Mouse (Mus musculus) neural tube, embryonic 13.5 days (tissue): ENCODE data around the gene Ppip5k2. TPM values are rescaled to one million over a fixed set of nuclear protein-coding genes. Genes with fewer than 3 reads are reported as not detected.

ENCODE experiments used
- ATAC-seq: fragments of 200-750 bp; cut with Nextera tagmentation; 2 replicates; pipeline ENCODE4 v1.8.0; 2017; ENCODE audit warnings: low read depth, mild to moderate bottlenecking, moderate TSS enrichment, moderate library complexity
- H3K27ac ChIP-seq: fragments of 300-500 bp; sonication (generic); replicated peaks from 2 replicates; pipeline ENCODE4 v1.5.1; 2015; ENCODE audit warnings: moderate library complexity, mild to moderate bottlenecking, inconsistent platforms
- H3K27me3 ChIP-seq: fragments of 300-500 bp; sonication (generic); 2 replicates; pipeline ENCODE4 v1.6.1; 2015; ENCODE audit warnings: mild to moderate bottlenecking, inconsistent platforms
- H3K36me3 ChIP-seq: fragments of 300-500 bp; sonication (generic); 2 replicates; pipeline ENCODE4 v1.6.1; 2015; ENCODE audit warnings: mild to moderate bottlenecking, inconsistent platforms
- H3K4me1 ChIP-seq: fragments of 300-500 bp; sonication (generic); replicated peaks from 2 replicates; pipeline ENCODE4 v1.6.1; 2015; ENCODE audit warnings: inconsistent platforms
- H3K4me2 ChIP-seq: fragments of 300-500 bp; sonication (generic); 2 replicates; pipeline ENCODE4 v1.6.1; 2015; ENCODE audit warnings: inconsistent platforms, mild to moderate bottlenecking, moderate library complexity
- H3K4me3 ChIP-seq: fragments of 300-500 bp; sonication (generic); 2 replicates; pipeline ENCODE4 v1.5.1; 2015; ENCODE audit warnings: mild to moderate bottlenecking, inconsistent platforms
- H3K9ac ChIP-seq: fragments of 300-500 bp; sonication (generic); 2 replicates; pipeline ENCODE4 v1.6.1; 2015; ENCODE audit warnings: moderate library complexity, mild to moderate bottlenecking, inconsistent platforms
- H3K9me3 ChIP-seq: fragments of 300-500 bp; sonication (generic); 2 replicates; pipeline ENCODE4 v1.6.1; 2016; ENCODE audit warnings: inconsistent platforms
- WGBS: fragments of 180-500 bp; shearing (Covaris S2); methylation state at CpG from one replicate; pipeline ENCODE4 v1.1.7; 2015; 5-methylcytosine and 5-hydroxymethylcytosine counted together
- polyA plus RNA-seq: library from polyadenylated mRNA; unstranded; fragments of >200 nt; fragmentation: Nextera tagmentation; extraction: Ambion mirVana; gene quantifications from 2 replicates; pipeline ENCODE4 v1.2.1, GENCODE M21; 2015

Ppip5k2 gene
- polyA plus RNA-seq = 57.2 and 60.2 TPM in 2 replicates

- H3K27ac ChIP-seq = peak within 1 kb of the TSS; percentile 87
- peak within 1 kb of the TSS; percentile 93 for H3K4me3 ChIP-seq
- WGBS = 1% methylated on average over 66 of the region's 66 CpGs
- peak; percentile 99 for ATAC-seq
- H3K9ac ChIP-seq = peak within 1 kb of the TSS; percentile 92
- peak within 1 kb of the TSS; percentile 70 for H3K4me2 ChIP-seq
- no peaks in the 10 kb centered on the region for H3K9me3 ChIP-seq
- H3K4me1 ChIP-seq = peaks cover 38% of the 10 kb centered on the region
- H3K27me3 ChIP-seq = no peaks in the 10 kb centered on the region
- no peaks in the 10 kb centered on the region for H3K36me3 ChIP-seq
Measured at GRCm38 (mm10) chr1:97769904-97770753, at the start of gene Ppip5k2, which contains the start of gene Gin1. Gene Ppip5k2 (minus strand): TSS chr1:97770411. Gene Gin1 (plus strand): TSS chr1:97770172.

DNA sequence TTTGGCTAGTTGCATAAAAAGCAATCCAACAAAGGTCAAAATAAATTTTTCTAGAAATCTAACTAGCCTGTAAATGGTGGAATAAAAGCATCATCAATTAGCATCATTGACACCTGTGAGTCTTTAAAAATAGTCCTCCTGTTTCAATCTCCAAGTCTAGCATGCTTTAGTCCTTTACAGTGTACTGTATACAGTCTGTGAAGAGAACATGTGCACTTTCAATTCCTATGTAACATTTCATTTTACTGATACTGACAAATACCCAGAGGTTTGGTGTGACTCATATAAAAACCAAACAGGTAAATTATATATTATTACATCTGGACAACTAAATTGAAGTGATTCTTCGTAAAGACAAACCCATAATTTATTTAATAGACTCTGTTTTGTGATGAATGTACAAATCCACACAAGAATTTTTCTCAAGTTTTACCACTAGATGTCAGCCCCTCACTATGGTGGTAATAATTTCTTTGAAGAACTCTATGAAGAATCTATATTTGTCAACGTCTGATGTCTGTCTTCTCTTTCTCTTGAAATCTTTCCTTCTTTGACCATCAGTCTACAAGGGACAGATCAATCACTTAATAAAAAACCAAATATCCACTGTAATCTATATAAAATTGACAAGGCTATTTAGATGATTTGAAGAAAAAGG is 39.2 kb upstream of the Ppip5k2 start:
- no peaks in the 10 kb centered on the region for H3K36me3 ChIP-seq
- no peak overlapping the region for H3K4me3 ChIP-seq
- H3K9me3 ChIP-seq = no peaks in the 10 kb centered on the region
- no peaks in the 10 kb centered on the region for H3K4me1 ChIP-seq
- no peak overlapping the region for H3K27ac ChIP-seq
- 43% methylated on average over 2 of the region's 2 CpGs for WGBS
- H3K9ac ChIP-seq = no peak overlapping the region
- no peak for ATAC-seq
- H3K27me3 ChIP-seq = no peaks in the 10 kb centered on the region
- no peak overlapping the region for H3K4me2 ChIP-seq

DNA sequence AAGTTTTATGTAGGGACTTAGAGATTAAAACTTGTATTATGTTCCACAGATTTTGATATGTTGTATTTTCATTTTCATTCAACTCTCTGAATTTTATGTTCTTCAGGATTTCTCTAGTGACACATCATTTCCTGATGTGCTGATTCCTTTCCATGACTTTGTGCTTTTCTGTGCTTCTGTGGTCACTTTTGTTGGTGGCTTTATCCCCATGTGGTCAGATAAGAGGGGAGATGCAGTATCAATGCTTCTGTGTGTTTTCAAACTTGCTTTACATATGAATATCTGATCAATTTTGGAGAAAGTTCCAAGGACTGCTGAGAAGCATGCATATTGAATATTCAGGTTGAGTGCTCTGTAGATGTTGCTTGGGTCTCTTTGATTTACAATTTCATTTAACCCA is 34.3 kb upstream of the Ppip5k2 start:
- ATAC-seq = no peak
- H3K9me3 ChIP-seq = no peaks in the 10 kb centered on the region
- no peak overlapping the region for H3K4me3 ChIP-seq

DNA sequence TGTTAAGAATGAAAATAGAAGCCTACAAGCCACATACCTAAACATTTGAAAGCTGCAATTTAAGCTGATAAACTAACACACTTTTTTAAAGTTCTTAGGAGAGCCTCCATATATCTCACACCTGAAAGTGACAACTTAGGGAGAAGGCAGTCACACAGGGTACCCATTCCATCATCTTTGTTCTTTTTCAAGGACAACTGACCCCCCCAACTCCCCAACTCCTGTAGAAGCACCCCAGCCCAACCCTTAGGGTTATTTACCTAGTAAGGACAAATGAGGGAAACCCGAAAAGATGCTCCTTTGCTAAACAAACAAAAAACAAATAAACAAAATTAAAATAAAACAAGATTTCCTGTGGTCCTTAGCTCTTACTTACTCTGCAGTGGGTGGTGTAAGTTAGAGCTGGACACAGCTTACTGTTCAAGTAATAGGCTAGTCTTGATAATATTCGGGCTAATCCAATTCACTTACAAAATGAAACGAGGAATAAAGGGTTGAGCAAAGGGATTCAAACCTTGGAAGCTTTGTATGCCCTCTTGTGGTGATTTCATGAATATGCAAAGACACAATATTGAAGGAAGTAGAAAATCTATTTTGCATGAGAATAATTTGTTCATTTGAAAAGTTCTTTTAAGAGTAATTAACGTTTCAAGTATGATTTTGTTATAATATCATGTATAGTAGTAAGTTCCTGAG is 32.1 kb upstream of the Ppip5k2 start:
- Histone ChIP-seq H3K9ac (no peak overlapping the region), H3K4me3 (no peak overlapping the region), H3K36me3 (no peaks in the 10 kb centered on the region), H3K4me1 (no peaks in the 10 kb centered on the region), H3K4me2 (no peak overlapping the region), H3K9me3 (no peaks in the 10 kb centered on the region), H3K27ac (no peak overlapping the region), H3K27me3 (no peaks in the 10 kb centered on the region)
- ATAC-seq = no peak
- 52% methylated on average over 4 of the region's 4 CpGs for WGBS

More for the DNA sequence above, 34.3 kb upstream of the Ppip5k2 start:
- H3K9ac ChIP-seq = no peak overlapping the region
- no peaks in the 10 kb centered on the region for H3K36me3 ChIP-seq
- no peaks in the 10 kb centered on the region for H3K27me3 ChIP-seq
- H3K4me2 ChIP-seq = no peak overlapping the region
- no peak overlapping the region for H3K27ac ChIP-seq
- H3K4me1 ChIP-seq = no peaks in the 10 kb centered on the region

DNA sequence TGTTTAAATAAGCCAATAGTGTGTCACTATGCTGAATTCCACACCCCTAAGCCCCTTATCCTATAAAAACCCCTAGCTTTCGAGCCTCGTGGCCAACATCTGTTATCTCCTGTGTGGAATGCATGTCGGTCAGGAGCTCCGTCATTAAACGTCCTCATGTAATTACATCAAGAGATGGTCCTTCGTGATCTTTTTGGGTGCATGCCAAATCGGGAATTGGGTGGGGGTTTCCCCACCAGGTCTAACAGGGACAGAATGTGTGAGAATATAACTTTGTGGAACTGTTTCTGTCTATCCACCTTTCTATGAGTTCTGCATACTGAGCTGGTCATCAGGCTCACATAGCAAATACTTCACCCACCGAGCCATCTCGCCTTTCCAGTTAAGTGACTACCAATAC is 25.7 kb upstream of the Ppip5k2 start:
- no peak overlapping the region for H3K4me2 ChIP-seq
- no peaks in the 10 kb centered on the region for H3K4me1 ChIP-seq
- H3K9ac ChIP-seq = no peak overlapping the region
- no peak for ATAC-seq
- no peaks in the 10 kb centered on the region for H3K27me3 ChIP-seq
- H3K27ac ChIP-seq = no peak overlapping the region
- no peaks in the 10 kb centered on the region for H3K9me3 ChIP-seq
- WGBS = 89% methylated on average over 9 of the region's 9 CpGs
- no peak overlapping the region for H3K4me3 ChIP-seq
- H3K36me3 ChIP-seq = no peaks in the 10 kb centered on the region

DNA sequence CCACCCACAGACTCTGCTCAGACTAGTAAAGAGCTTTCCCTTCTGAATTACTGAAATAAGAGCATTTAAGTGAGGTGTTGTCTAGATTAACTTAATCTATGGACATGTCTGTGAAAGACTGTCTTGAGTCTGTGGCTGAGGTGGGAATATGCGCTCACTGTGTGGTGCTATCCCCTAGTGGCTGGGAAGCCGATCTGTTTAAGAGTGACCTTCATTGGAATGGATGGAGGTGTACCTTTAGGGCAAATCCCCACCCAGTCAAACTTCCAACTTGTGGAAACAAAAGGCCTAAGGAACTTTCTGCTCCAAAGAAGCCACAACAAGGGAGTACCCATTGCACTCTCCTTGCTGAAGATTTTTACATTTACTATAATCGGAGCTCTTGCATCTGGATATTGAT is 23.9 kb upstream of the Ppip5k2 start:
- Histone ChIP-seq H3K36me3 (no peaks in the 10 kb centered on the region), H3K4me1 (no peaks in the 10 kb centered on the region), H3K27me3 (no peaks in the 10 kb centered on the region), H3K4me2 (no peak overlapping the region), H3K9me3 (no peaks in the 10 kb centered on the region), H3K9ac (no peak overlapping the region), H3K27ac (no peak overlapping the region), H3K4me3 (no peak overlapping the region)
- no peak for ATAC-seq
- WGBS = 86% methylated on average over 3 of the region's 3 CpGs

DNA sequence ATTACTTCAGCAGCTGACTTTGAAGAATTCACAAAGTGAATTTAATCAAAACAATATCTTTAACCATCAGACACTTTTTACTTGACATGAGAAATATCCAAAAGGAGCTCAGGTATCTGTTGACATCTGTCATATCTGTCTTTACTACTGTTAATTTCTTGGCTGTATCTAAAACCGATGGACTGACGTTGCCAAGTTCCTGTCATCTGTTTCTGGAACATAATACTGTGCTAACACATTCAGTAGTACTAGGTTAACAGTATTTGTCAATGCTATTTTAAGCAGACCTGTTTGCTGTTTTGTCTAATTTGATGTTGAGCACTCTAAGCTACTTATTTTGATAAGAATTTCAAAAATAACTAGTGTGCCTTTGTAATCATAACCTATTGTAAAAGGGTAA is 18.3 kb upstream of the Ppip5k2 start:
- no peak overlapping the region for H3K4me3 ChIP-seq
- no peaks in the 10 kb centered on the region for H3K27me3 ChIP-seq
- H3K4me1 ChIP-seq = no peaks in the 10 kb centered on the region
- ATAC-seq = no peak
- no peak overlapping the region for H3K9ac ChIP-seq
- no peak overlapping the region for H3K4me2 ChIP-seq
- no peaks in the 10 kb centered on the region for H3K9me3 ChIP-seq
- no peaks in the 10 kb centered on the region; the same call in 1 of the 2 replicates for H3K36me3 ChIP-seq
- 91% methylated on average over 2 of the region's 2 CpGs for whole genome bisulfite sequencing
- no peak overlapping the region for H3K27ac ChIP-seq

DNA sequence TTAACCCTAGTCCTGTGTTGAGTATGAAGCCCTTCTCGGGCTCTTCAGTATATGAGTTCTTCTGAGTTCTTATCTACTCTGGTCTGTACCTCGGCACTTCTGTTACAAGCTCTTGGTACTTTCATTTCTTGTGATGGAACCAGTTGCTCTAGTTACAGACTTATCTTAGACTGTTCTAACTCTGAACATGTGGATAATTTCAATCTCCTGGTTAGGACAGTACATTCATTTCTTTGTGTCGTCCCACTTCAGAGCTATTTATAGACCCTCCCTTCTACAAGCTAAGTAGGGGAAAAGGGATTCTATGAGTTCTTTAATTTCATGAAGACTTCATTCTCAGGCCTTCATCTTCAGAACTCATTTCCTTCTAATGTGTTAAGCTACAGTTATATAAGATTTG is 17.5 kb upstream of the Ppip5k2 start:
- Histone ChIP-seq H3K4me2 (no peak overlapping the region), H3K27me3 (no peaks in the 10 kb centered on the region), H3K4me3 (no peak overlapping the region), H3K36me3 (no peaks in the 10 kb centered on the region; the same call in 1 of the 2 replicates), H3K4me1 (no peaks in the 10 kb centered on the region), H3K9me3 (no peaks in the 10 kb centered on the region), H3K27ac (no peak overlapping the region), H3K9ac (no peak overlapping the region)
- WGBS = 91% methylated on average over 3 of the region's 3 CpGs
- ATAC-seq = no peak

DNA sequence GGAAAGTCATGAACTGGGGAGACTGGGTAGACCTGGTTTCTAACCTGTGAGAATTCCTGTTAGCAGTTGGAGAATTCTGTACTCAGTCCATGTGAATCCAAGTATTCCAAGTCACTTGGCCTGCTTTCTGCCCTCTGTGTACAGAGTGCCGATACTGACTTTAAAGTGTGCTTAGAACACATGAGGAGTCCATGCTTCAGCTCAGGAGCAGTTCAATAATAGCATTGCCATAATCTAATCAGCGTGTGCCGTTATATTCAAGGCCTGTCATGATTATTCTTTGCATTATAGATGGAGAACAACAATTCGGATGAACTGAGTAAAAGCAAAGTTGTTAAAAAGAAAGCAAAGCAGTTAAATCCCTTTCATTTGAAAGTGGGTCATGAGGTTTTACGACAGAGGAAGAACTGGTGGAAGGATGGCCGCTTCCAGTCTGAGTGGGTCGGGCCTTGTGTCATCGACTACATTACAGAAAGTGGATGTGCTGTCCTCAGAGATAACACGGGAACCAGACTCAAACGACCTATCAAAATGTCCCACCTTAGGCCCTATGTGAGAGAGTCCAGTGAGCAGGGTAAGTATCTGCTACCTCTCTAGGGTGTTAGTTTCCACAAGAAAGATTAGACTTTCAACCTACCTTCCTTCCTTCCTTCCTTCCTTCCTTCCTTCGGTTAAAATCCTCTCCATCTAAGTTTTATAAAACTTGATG is 15.6 kb upstream of the Ppip5k2 start:
- H3K27me3 ChIP-seq = no peaks in the 10 kb centered on the region
- no peaks in the 10 kb centered on the region for H3K9me3 ChIP-seq
- no peaks in the 10 kb centered on the region for H3K4me1 ChIP-seq
- no peak overlapping the region for H3K4me2 ChIP-seq
- no peak overlapping the region for H3K4me3 ChIP-seq
- no peak overlapping the region for H3K9ac ChIP-seq
- ATAC-seq = no peak
- 83% methylated on average over 11 of the region's 11 CpGs for WGBS
- H3K27ac ChIP-seq = no peak overlapping the region
- H3K36me3 ChIP-seq = no peaks in the 10 kb centered on the region; the same call in 1 of the 2 replicates

- no peaks in the 10 kb centered on the region for H3K9me3 ChIP-seq
- H3K9ac ChIP-seq = no peak overlapping the region
- no peak for ATAC-seq
- no peak overlapping the region for H3K4me2 ChIP-seq
- no peaks in the 10 kb centered on the region for H3K27me3 ChIP-seq
- no peak overlapping the region for H3K27ac ChIP-seq
- 85% methylated on average over 7 of the region's 7 CpGs for WGBS
- no peak overlapping the region for H3K4me3 ChIP-seq
- H3K4me1 ChIP-seq = no peaks in the 10 kb centered on the region
- no peaks in the 10 kb centered on the region; the same call in 1 of the 2 replicates for H3K36me3 ChIP-seq
Measured at GRCm38 (mm10) chr1:97784928-97785327, 14.7 kb upstream of the Ppip5k2 start.

DNA sequence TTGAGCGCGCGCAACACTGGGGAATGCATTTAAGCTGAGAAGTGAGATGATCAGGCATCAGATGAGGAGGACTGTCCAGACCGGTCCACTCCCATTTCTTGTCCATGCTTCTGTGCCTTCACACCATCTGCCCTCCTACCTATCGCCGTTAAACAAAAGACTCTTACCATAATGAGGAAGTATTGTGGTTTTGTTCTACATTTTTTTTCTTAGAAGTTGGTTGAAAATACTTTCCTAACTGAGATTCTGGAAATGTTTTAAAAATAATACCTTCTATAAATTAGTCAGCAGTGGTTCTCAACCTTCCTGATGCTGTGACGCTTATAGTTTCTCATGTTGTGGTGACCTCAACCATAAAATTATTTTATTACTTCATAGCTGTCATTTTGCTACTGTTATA is 11.5 kb upstream of the Ppip5k2 start:
- Histone ChIP-seq H3K36me3 (peaks cover 2% of the 10 kb centered on the region), H3K4me3 (no peak overlapping the region), H3K9me3 (no peaks in the 10 kb centered on the region), H3K9ac (no peak overlapping the region), H3K27me3 (no peaks in the 10 kb centered on the region), H3K4me1 (no peaks in the 10 kb centered on the region), H3K4me2 (no peak overlapping the region), H3K27ac (no peak overlapping the region)
- 96% methylated on average over 7 of the region's 7 CpGs for WGBS
- ATAC-seq = no peak
